Mouse (Mus musculus): Measurements from ENCODE around the gene Grb2. TPM values are rescaled to one million over a fixed set of nuclear protein-coding genes. Genes with fewer than 3 reads are reported as not detected.

Gene Grb2
- polyA plus RNA-seq, 1 experiment from 2014 or later: 121 TPM

DNA sequence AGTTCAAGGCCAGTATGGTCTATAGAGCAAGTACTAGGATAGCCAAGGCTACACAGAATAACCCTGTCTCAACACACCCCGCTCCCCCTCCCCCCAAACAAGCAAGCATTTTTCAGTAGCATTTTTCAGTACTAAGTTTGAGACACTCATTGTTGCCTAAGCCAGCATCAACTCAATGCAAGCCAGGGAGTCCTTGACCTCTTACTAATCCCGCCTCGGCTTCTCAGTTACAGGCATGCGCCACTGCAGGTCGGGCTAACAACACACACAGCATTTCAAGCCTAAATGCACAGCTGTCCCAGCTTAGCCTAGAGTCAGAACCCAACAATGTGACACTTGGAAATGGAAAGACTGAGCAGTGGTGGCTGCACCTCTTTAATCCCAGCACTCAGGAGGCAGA is 25.1 kb downstream of the Grb2 start:
- WGBS: 99% methylated on average over 5 of the region's 5 CpGs
- Histone ChIP-seq H3K27ac (no peak overlapping the region), H3K36me3 (replicated peaks; ENCODE audit: control insufficient read depth, insufficient read depth) (peaks cover 20% of the 10 kb centered on the region; the same call in 1 of the 2 replicates), H3K9ac (no peak overlapping the region), H3K27me3 (ENCODE audit: control insufficient read depth, insufficient read depth, low read length) (no peaks in the 10 kb centered on the region), H3K9me3 (ENCODE audit: control insufficient read depth, low read length) (no peaks in the 10 kb centered on the region), H3K4me3 (replicated peaks; ENCODE audit: low read length) (no peak overlapping the region), H3K4me2 (replicated peaks) (no peak overlapping the region), H3K4me1 (replicated peaks; ENCODE audit: control insufficient read depth, insufficient read depth, low read length) (no peaks in the 10 kb centered on the region)
- DNase-seq (ENCODE audit: low spot score) (no peak), ATAC-seq (ENCODE audit: low FRiP score) (no peak)

DNA sequence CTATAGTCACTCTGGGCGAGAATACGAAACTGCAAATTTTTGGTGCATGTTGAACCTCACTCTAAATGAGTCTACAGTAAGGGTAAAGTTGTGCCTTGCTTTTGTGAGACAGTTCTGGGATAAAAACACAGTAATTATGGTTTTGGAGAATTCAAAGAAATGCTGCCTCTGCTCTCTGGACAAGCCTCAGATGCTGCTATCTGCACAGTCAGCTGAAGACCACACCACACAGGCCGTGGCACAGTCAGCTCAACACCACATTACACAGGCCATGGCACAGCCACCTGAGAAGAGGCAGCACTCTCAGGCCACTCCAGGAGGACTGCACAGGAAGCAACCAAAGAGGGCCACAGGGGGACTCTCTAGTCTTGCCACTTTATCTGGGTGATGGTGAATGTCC is 26.0 kb downstream of the Grb2 start:
- no peak overlapping the region for H3K4me2 ChIP-seq (replicated peaks)
- H3K9me3 ChIP-seq (ENCODE audit: control insufficient read depth, low read length): no peaks in the 10 kb centered on the region
- no peak for ATAC-seq (ENCODE audit: low FRiP score)
- DNase-seq (ENCODE audit: low spot score): no peak
- H3K36me3 ChIP-seq (replicated peaks; ENCODE audit: control insufficient read depth, insufficient read depth): peaks cover 18% of the 10 kb centered on the region
- no peaks in the 10 kb centered on the region for H3K27me3 ChIP-seq (ENCODE audit: control insufficient read depth, insufficient read depth, low read length)
- 97% methylated on average over 3 of the region's 3 CpGs for WGBS
- no peaks in the 10 kb centered on the region for H3K4me1 ChIP-seq (replicated peaks; ENCODE audit: control insufficient read depth, insufficient read depth, low read length)
- no peak overlapping the region for H3K9ac ChIP-seq
- H3K4me3 ChIP-seq (replicated peaks; ENCODE audit: low read length): no peak overlapping the region
- H3K27ac ChIP-seq: no peak overlapping the region

DNA sequence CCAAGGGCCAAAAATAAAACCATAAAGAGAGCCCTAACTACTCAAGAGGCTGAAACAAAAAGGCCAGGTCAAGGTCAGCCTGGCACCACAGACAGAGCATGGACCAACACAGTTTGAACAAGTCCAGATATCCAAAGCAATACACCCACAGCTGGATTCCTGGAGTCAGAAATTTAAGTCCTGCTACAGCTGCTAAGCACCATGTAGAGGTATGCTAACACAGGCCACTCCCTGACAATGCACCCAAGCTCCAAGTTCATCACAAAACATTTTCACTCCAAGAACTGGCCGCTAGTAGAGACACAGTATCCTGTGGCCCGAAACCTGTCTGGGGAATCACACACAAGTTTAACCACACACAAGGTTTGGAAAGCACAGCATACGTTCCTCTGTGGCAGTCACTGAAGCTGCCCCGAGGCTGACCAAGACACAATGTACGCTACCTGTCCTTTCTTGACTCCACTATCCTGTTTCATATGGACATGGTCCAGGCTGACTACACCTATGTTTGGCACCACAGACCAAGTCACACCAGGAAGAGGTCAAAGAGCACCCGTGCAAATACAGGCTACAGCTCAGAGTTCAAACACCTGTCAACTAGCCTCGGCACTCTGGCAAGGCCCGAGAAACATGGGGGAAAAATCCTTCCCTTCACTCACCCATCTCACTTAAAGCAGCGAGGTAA is 28.7 kb downstream of the Grb2 start:
- Histone ChIP-seq H3K4me2 (replicated peaks) (no peak overlapping the region), H3K36me3 (replicated peaks; ENCODE audit: control insufficient read depth, insufficient read depth) (peaks cover 18% of the 10 kb centered on the region), H3K27ac (no peak overlapping the region), H3K9ac (no peak overlapping the region), H3K9me3 (ENCODE audit: control insufficient read depth, low read length) (no peaks in the 10 kb centered on the region), H3K27me3 (ENCODE audit: control insufficient read depth, insufficient read depth, low read length) (no peaks in the 10 kb centered on the region), H3K4me1 (replicated peaks; ENCODE audit: control insufficient read depth, insufficient read depth, low read length) (no peaks in the 10 kb centered on the region), H3K4me3 (replicated peaks; ENCODE audit: low read length) (no peak overlapping the region)
- DNase-seq (ENCODE audit: low spot score): no peak
- ATAC-seq (ENCODE audit: low FRiP score): no peak
- WGBS: 96% methylated on average over 9 of the region's 9 CpGs

DNA sequence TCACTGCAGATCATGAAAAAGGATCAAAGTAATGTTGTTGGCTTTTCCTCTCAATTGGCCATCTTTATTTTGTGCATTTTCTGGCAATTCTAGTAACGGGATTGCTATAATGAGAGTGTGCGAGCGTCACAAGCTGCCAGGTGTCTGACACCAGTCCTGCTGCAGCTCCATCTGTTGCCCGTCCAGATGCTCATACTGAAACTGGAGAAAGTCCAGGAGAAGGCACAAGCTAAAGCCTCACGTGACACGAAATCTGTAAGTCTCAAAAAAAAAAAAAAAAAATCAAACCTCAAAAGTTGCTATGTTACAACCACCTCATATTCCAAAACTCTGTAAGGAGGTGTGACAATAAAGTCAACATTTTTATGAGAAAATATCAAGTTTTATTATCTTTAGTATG is 29.5 kb downstream of the Grb2 start:
- Histone ChIP-seq H3K4me1 (replicated peaks; ENCODE audit: control insufficient read depth, insufficient read depth, low read length) (0 out of 2 replicates have a peak, but pooled peaks cover 5% of the 10 kb centered on the region), H3K9me3 (ENCODE audit: control insufficient read depth, low read length) (no peaks in the 10 kb centered on the region), H3K36me3 (replicated peaks; ENCODE audit: control insufficient read depth, insufficient read depth) (peaks cover 18% of the 10 kb centered on the region), H3K27me3 (ENCODE audit: control insufficient read depth, insufficient read depth, low read length) (no peaks in the 10 kb centered on the region), H3K9ac (no peak overlapping the region), H3K27ac (no peak overlapping the region), H3K4me3 (replicated peaks; ENCODE audit: low read length) (no peak overlapping the region), H3K4me2 (replicated peaks) (no peak overlapping the region)
- 89% methylated on average over 6 of the region's 6 CpGs for WGBS
- DNase-seq (ENCODE audit: low spot score) (peak; percentile 35), ATAC-seq (ENCODE audit: low FRiP score) (no peak)

DNA sequence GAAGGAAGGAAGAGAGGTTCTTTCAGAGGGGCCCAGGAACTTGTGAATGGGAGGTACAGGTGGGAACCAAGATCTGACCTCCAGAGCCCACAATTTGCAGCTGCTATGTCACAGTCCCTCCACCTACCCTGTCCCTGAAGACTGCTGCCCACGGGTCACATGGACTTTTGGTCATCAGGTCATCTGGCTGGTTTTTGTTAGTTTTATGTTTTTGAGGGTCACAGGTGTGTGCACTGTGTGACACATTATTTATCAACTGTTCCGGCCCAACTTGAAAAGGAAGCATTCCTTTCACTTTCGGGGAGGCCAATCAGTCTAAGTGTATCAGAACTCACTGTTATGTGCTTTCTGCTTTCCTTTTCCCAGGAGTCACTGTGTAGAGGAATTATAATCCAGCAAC is 30.9 kb downstream of the Grb2 start:
- Histone ChIP-seq H3K4me2 (replicated peaks) (no peak overlapping the region), H3K27ac (no peak overlapping the region), H3K4me1 (replicated peaks; ENCODE audit: control insufficient read depth, insufficient read depth, low read length) (0 out of 2 replicates have a peak, but pooled peaks cover 5% of the 10 kb centered on the region), H3K9ac (no peak overlapping the region), H3K9me3 (ENCODE audit: control insufficient read depth, low read length) (no peaks in the 10 kb centered on the region), H3K4me3 (replicated peaks; ENCODE audit: low read length) (no peak overlapping the region), H3K27me3 (ENCODE audit: control insufficient read depth, insufficient read depth, low read length) (no peaks in the 10 kb centered on the region), H3K36me3 (replicated peaks; ENCODE audit: control insufficient read depth, insufficient read depth) (peaks cover 8% of the 10 kb centered on the region)
- no peak for ATAC-seq (ENCODE audit: low FRiP score)
- DNase-seq (ENCODE audit: low spot score): no peak
- 94% methylated on average over 3 of the region's 3 CpGs for WGBS

DNA sequence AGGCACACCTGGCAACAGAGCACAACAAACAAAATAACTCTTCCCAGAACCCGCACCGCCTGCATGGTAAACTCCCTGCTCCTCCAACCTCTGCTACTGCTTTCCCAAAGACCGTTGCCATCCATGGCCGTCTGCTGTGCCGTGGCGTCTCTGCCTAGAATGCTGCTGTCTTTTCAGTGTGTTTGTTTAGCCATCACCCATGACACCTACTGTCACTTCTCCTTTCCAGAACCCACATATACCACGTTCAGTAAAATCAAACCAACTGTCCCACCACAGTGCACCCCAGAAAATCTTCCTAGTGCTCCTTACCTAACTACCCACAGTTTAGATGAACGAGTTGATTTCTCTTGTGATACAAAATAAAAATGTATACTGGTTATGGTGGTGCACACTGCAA is 31.7 kb downstream of the Grb2 start:
- no peak for ATAC-seq (ENCODE audit: low FRiP score)
- 91% methylated on average over 8 of the region's 8 CpGs for WGBS

DNA sequence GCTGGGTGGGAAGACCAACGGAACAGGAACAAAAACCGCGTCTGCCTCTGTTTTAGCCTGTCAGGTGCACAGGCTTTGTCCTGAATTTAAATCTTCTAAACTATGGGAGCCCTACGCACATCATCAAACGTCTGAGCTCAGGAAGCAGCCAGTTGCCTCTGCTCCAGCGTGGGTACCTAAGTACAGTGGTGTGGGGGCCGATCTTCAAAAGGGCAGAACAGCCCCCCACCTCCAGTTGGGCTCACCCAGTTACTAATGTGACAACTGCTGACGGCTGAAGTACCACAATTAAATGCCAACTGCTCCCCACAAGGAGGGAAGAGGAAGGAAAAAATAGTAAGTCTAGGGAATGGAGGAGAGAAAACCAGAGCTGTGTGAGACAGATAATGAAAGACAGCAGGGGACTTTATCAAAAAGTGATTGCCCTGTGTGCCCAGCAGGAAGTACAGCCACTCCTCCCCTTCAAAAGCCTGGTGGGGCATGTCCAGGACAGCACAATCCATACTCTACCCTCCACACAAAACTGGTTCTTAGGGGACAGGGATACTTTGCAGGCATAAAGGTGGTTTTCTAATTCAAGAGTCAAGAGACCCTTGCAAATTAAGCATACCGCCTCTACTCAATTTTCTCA is 34.0 kb downstream of the Grb2 start:
- 0 out of 2 replicates have a peak, but pooled peaks cover 5% of the 10 kb centered on the region for H3K4me1 ChIP-seq (replicated peaks; ENCODE audit: control insufficient read depth, insufficient read depth, low read length)
- WGBS: 63% methylated on average over 9 of the region's 9 CpGs
- H3K36me3 ChIP-seq (replicated peaks; ENCODE audit: control insufficient read depth, insufficient read depth): peaks cover 5% of the 10 kb centered on the region
- no peak overlapping the region for H3K9ac ChIP-seq
- H3K27me3 ChIP-seq (ENCODE audit: control insufficient read depth, insufficient read depth, low read length): no peaks in the 10 kb centered on the region
- H3K4me3 ChIP-seq (replicated peaks; ENCODE audit: low read length): no peak overlapping the region
- no peaks in the 10 kb centered on the region for H3K9me3 ChIP-seq (ENCODE audit: control insufficient read depth, low read length)
- ATAC-seq (ENCODE audit: low FRiP score) (no peak), DNase-seq (ENCODE audit: low spot score) (no peak)
- no peak overlapping the region for H3K4me2 ChIP-seq (replicated peaks)
- H3K27ac ChIP-seq: no peak overlapping the region

More for the DNA sequence above, 31.7 kb downstream of the Grb2 start:
- DNase-seq (ENCODE audit: low spot score): no peak
- H3K9ac ChIP-seq: no peak overlapping the region
- H3K9me3 ChIP-seq (ENCODE audit: control insufficient read depth, low read length): no peaks in the 10 kb centered on the region
- H3K27ac ChIP-seq: no peak overlapping the region
- H3K4me1 ChIP-seq (replicated peaks; ENCODE audit: control insufficient read depth, insufficient read depth, low read length): 0 out of 2 replicates have a peak, but pooled peaks cover 5% of the 10 kb centered on the region
- H3K36me3 ChIP-seq (replicated peaks; ENCODE audit: control insufficient read depth, insufficient read depth): peaks cover 5% of the 10 kb centered on the region
- H3K27me3 ChIP-seq (ENCODE audit: control insufficient read depth, insufficient read depth, low read length): no peaks in the 10 kb centered on the region
- no peak overlapping the region for H3K4me2 ChIP-seq (replicated peaks)
- H3K4me3 ChIP-seq (replicated peaks; ENCODE audit: low read length): no peak overlapping the region

DNA sequence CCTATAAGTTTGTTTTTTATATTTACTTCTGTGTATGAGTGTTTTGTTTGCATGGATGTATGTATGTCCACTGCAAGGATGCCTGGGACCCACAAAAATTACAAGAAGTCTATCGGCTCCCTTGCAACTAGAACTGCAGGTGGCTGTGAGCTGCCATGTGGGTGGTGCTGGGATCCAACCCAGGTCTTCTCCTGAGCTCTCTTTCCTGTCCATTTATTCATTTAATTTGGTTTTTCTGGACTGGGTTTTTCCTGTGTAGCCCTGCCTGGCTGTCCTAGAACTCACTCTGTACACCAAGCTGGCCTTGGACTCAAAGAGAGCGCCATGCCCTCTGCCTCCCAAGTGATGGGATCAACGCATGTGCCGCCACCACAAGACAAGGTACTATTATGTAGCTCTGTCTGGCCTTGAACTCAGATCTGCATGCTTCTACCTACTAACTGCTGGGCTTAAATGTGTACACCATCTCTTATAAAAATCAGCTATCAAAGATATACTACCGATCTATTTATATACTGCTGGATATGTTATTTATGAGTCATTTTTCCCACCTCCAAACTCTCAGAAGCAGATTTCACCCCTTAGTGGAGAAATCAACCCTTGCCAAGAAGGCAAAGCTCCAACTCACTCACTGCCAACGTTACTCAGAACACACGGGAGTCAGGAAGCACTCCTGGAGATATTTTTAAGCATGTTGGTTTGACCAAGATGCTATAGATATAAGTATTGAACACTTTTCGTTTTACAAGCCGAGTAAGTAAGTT is 34.7 kb downstream of the Grb2 start:
- H3K4me2 ChIP-seq (replicated peaks): no peak overlapping the region
- H3K27ac ChIP-seq: no peak overlapping the region
- DNase-seq (ENCODE audit: low spot score): no peak
- H3K9me3 ChIP-seq (ENCODE audit: control insufficient read depth, low read length): no peaks in the 10 kb centered on the region
- 0 out of 2 replicates have a peak, but pooled peaks cover 5% of the 10 kb centered on the region for H3K4me1 ChIP-seq (replicated peaks; ENCODE audit: control insufficient read depth, insufficient read depth, low read length)
- H3K27me3 ChIP-seq (ENCODE audit: control insufficient read depth, insufficient read depth, low read length): no peaks in the 10 kb centered on the region
- no peak overlapping the region for H3K4me3 ChIP-seq (replicated peaks; ENCODE audit: low read length)
- ATAC-seq (ENCODE audit: low FRiP score): no peak
- H3K9ac ChIP-seq: no peak overlapping the region
- peaks cover 5% of the 10 kb centered on the region for H3K36me3 ChIP-seq (replicated peaks; ENCODE audit: control insufficient read depth, insufficient read depth)
- WGBS: 89% methylated on average over 9 of the region's 9 CpGs

DNA sequence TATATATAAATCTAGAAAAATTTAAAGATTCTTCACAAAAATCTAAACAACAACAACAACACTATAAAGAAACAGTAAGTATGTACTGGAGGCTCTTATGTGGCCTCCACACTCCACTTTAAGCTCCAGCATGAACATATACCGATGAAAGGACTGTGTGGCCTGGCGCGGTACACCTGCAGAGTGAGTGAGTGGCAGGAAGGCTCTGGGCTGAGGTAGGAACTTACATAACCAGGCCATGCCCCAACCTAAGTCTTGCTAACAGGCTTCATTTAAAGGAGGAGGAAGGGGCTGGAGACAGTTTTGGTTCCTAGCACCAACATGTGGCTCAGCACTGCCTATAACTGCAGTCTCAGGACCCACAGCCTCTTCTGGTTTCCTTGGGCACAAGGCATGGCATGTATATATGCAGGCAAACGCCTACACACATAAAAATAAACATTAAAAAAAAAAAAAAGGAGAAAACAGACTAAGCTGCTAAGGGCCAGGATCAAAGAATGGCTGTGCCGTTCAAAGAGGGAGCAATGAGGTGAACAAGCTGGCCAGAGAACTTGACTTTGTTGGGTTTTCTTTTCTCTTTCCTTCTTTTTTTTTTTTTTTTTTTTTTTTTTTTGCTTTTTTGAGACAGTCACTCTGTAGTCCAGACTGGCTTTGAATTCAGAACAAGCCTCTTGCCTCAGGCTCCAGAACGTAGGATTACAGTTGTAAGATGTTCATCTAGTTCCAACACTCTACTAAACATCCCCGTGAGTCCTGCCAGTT is 36.0 kb downstream of the Grb2 start:
- Histone ChIP-seq H3K4me1 (replicated peaks; ENCODE audit: control insufficient read depth, insufficient read depth, low read length) (0 out of 2 replicates have a peak, but pooled peaks cover 5% of the 10 kb centered on the region), H3K27ac (no peak overlapping the region), H3K27me3 (ENCODE audit: control insufficient read depth, insufficient read depth, low read length) (no peaks in the 10 kb centered on the region), H3K4me3 (replicated peaks; ENCODE audit: low read length) (no peak overlapping the region), H3K9me3 (ENCODE audit: control insufficient read depth, low read length) (no peaks in the 10 kb centered on the region), H3K4me2 (replicated peaks) (no peak overlapping the region), H3K9ac (no peak overlapping the region), H3K36me3 (replicated peaks; ENCODE audit: control insufficient read depth, insufficient read depth) (no peaks in the 10 kb centered on the region)
- DNase-seq (ENCODE audit: low spot score): no peak
- 88% methylated on average over 7 of the region's 7 CpGs for WGBS
- no peak for ATAC-seq (ENCODE audit: low FRiP score)
